Mouse (Mus musculus) hindbrain, embryonic 14.5 days (tissue): ENCODE results near the gene Mup13. TPM values are rescaled to one million over a fixed set of nuclear protein-coding genes. Genes with fewer than 3 reads are reported as not detected.
"Not testable (repeated sequence)": the region's sequence is repeated elsewhere in the genome, so short reads cannot be mapped to it uniquely, and the experiment has no call there.

ENCODE experiments used
- ATAC-seq: fragments of 200-750 bp; cut with Nextera tagmentation; 2 replicates; pipeline ENCODE4 v1.8.0; 2017; ENCODE audit warnings: moderate number of reproducible peaks, mild to moderate bottlenecking, moderate TSS enrichment, moderate library complexity; ENCODE audit not compliant: low FRiP score
- DNase-seq: peaks from one replicate; pipeline ENCODE4 v3.0.0-alpha.2; 2015; ENCODE audit warnings: low spot score
- H3K27ac ChIP-seq: fragments of 300-500 bp; sonication (generic); 2 replicates; pipeline ENCODE4 v1.5.1; 2014; ENCODE audit warnings: mild to moderate bottlenecking, moderate library complexity
- H3K27me3 ChIP-seq: fragments of 300-500 bp; sonication (generic); 2 replicates; pipeline ENCODE4 v1.6.1; 2014; ENCODE audit warnings: mild to moderate bottlenecking, low read length, mixed read lengths; ENCODE audit not compliant: control insufficient read depth, insufficient read depth
- H3K36me3 ChIP-seq: fragments of 300-500 bp; sonication (generic); replicated peaks from 2 replicates; pipeline ENCODE4 v1.6.1; 2014; ENCODE audit not compliant: control insufficient read depth, insufficient read depth
- H3K4me1 ChIP-seq: fragments of 300-500 bp; sonication (generic); replicated peaks from 2 replicates; pipeline ENCODE4 v1.6.1; 2014; ENCODE audit warnings: antibody characterized with exemption, low read length, mixed read lengths; ENCODE audit not compliant: control insufficient read depth, insufficient read depth
- H3K4me2 ChIP-seq: fragments of 300-500 bp; sonication (generic); replicated peaks from 2 replicates; pipeline ENCODE4 v1.6.1; 2014; ENCODE audit warnings: mild to moderate bottlenecking, moderate library complexity
- H3K4me3 ChIP-seq: fragments of 300-500 bp; sonication (generic); replicated peaks from 2 replicates; pipeline ENCODE4 v1.5.1; 2014; ENCODE audit warnings: mild to moderate bottlenecking, low read length
- H3K9ac ChIP-seq: fragments of 300-500 bp; sonication (generic); 2 replicates; pipeline ENCODE4 v1.6.1; 2014
- H3K9me3 ChIP-seq: fragments of 300-500 bp; sonication (generic); 2 replicates; pipeline ENCODE4 v1.6.1; 2016; ENCODE audit warnings: low read length; ENCODE audit not compliant: control insufficient read depth
- WGBS: fragments of 180-500 bp; shearing (Covaris S2); extraction: QIAGEN DNeasy Blood & Tissue Kit; methylation state at CpG from one replicate; pipeline ENCODE4 v1.1.7; 2014; 5-methylcytosine and 5-hydroxymethylcytosine counted together
- polyA plus RNA-seq: library from polyadenylated mRNA; unstranded; fragments of >200 nt; fragmentation: Nextera tagmentation; extraction: Ambion mirVana; gene quantifications from 2 replicates; pipeline ENCODE4 v1.2.1, GENCODE M21; 2014

Gene Mup13
- polyA plus RNA-seq, result not detected in 2 replicates

DNA sequence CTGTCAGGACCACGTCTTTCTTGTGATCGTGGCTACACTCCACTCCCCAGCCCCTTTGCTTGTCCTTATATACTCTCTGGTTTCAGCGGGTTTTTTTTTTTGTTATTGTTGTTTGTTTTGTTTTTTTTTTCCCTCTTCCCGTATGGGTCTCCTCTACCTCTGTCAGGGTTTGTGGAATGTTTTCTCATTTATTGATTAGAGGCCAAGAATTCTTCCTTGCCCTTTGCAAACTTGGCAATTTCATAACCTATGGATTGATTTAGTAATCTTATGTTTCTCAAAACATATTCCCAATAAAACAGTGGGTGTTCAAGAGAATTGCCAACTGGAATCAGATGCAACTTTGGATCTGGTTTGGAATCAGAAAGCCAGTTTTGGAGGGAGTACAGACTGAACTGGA, at the start of gene Mup13:
Gene Mup13 (minus strand): TSS at position 101 of the 400 bp plus-strand sequence.
- H3K36me3 ChIP-seq, H3K27me3 ChIP-seq, H3K4me3 ChIP-seq, H3K9ac ChIP-seq, H3K27ac ChIP-seq, ATAC-seq, H3K4me1 ChIP-seq, DNase-seq, H3K4me2 ChIP-seq, H3K9me3 ChIP-seq: not testable (repeated sequence)
- WGBS, result 88% methylated on average over 4 of the region's 4 CpGs

Other genes with a start within 250 kb of the Mup13 start
- not detected in 2 replicates for gene Mup14, start 75.7 kb upstream of the Mup13 start, polyA plus RNA-seq
- not detected in 2 replicates for gene Mup15, start 211.5 kb upstream of the Mup13 start, polyA plus RNA-seq